Mouse (Mus musculus) mouse embryonic stem cell (cell line): ENCODE data around the gene Hipk3.

Experiments
- in situ Hi-C, 2 experiments: fragments of 300-500 bp; cut with MboI; formaldehyde crosslinking; loops; 1 replicate in 1 of 2; 3 replicates in 1 of 2; pipeline ENCODE4 v1.14.3; 2019 to 2020; ENCODE audit warnings: low sequenced_read_pairs in 2 of 2, low pct_unique_long_range_greater_than_20kb in 1 of 2, mixed read lengths in 1 of 2; ENCODE audit not compliant: unreplicated experiment in 1 of 2

Hipk3 gene

DNA sequence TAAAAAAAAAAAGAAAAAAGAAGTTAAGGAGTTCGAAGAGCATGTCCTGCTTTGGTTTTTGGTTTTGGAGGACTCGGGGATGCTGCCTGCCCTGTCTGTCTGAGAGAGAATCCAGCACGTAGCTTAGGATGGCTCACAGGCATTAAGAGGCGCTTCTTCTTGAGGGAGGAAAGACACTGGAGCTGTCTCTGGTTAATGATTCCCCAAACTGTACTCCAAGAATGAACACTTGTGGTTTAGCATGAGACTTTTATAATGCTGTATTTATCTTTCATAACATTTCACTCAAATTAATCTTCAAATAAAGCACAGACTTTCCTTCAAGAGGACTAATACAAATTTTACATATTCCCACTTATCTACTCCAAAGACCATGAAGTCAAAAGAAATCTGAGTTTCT is 15.2 kb downstream of the Hipk3 start:
- in situ Hi-C loops: no loop called here

DNA sequence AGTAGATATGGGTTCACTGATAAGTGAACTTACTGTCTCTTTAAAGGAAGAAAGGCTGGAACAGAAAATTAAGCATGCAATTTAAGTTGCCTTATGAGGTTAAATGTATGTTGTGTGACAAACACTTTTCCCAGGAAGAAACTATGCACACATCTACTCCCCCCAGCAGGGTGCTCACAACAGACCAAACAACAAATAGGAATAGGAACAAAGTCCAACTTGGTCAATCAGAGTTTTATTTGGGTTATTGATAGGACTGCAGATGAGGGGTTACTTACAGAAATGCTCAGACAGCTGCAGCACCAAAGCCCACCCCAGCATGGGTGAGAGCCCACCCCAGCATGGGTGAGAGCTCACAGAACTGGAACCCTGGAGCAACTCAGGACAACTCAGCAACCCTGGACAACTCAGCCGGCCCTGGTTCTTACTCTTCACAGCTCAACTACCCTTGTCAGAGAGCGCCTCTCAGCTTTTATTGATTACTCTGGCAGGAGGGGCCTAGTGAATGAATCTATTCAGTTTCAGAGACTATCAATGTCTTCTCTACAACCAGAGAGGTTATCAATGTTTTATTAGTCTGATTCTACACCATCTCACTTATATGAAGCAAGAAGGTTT is 16.7 kb downstream of the Hipk3 start:
- in situ Hi-C loops: no loop called here

GRCm38 (mm10) chr2:104472056-104472455 is 22.2 kb downstream of the Hipk3 start:
- in situ Hi-C loops: no loop called here

DNA sequence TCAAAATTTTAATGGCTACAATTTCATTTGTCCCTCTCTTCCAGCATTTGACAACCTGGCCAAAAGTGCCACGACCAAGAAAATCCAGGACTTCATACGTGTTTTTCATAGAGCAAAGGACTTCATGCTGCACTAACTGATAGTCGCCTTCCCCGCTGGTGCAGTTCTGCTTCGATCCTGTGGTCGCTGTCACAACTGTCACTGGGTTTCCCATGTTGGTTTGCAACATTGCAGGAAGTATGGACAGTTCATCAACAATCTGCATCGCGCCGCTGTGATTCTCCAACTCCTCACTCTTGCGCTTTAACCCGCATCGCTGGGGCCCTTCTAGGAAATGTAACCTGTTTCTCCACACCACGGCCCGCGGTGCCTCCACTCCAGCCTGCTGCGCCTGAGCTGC is 23.1 kb downstream of the Hipk3 start:
- in situ Hi-C loops: no loop called here

DNA sequence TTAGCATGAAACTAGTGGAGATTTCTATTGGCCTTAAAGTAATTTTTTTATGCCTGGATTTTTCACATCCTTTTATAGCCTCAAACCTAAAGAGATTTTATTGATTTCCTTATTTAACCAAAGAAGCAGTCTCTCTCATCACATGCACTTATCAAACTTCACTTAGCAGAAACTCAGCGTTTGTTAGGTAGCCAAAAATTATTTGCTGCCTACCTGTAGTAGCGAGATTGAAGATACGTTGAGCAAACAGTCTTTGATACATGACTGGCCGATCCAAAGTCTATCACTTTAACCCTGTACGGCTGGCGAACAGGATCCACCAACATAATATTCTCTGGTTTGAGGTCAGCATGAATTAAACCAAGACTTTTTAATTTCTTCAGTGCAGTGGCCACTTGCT is 23.7 kb downstream of the Hipk3 start:
- in situ Hi-C loops: no loop called here

DNA sequence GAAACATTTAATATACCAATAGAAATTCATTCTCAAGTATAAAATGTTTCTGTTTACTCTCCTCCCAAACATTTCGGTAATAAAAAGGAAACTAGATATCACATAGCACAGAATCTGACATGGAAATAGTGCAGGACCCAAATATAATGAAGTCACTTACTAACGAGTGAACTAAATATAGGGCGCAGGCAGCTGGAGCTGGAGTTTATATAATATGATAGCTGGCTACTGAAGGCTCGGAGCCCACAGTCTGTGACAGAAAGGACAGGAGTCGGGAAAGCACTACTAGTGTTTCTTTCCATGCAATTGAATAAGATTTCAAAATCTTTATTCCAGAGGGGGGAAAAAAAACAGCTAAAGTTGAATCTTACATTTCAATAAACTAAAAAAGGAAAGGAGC is 25.8 kb downstream of the Hipk3 start:
- in situ Hi-C loops: no loop called here

- in situ Hi-C loops: no loop called here
Measured at GRCm38 (mm10) chr2:104466908-104467616, 27.2 kb downstream of the Hipk3 start.

DNA sequence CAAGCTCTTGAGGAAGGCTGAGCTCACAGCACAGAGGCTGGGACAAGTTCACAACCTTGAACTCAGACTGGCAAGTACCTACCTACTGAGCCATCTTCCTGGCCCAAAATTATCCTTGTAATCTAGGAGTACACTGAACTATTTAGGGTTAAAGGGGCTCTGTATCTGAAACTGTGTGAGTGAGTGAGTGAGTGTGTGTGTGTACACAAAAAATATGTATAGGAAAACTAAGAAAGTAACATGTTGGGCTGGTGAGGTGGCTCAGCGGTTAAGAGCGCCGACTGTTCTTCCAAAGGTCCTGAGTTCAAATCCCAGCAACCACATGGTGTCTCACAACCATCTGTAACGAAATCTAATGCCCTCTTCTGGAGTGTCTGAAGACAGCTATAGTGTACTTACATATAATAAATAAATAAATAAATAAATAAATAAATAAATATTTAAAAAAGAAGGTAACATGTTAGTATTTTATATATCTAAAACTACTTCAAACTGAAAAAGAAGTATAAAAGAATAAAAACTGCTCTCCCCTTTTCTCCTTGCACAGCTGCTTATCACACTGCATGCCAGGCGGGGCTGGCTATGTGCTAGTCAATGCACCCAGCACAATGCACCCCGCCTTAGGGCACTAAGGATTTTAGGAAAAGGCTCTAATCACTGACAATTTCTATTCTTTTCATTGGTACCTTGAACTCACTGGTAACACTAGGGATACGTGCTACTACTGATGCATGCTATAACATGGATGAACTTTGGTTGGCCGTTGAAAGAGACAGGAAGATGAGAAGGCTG is 28.4 kb downstream of the Hipk3 start:
- in situ Hi-C loops: no loop called here

GRCm38 (mm10) chr2:104460021-104460420 is 34.2 kb downstream of the Hipk3 start:
- in situ Hi-C loops: no loop called here

DNA sequence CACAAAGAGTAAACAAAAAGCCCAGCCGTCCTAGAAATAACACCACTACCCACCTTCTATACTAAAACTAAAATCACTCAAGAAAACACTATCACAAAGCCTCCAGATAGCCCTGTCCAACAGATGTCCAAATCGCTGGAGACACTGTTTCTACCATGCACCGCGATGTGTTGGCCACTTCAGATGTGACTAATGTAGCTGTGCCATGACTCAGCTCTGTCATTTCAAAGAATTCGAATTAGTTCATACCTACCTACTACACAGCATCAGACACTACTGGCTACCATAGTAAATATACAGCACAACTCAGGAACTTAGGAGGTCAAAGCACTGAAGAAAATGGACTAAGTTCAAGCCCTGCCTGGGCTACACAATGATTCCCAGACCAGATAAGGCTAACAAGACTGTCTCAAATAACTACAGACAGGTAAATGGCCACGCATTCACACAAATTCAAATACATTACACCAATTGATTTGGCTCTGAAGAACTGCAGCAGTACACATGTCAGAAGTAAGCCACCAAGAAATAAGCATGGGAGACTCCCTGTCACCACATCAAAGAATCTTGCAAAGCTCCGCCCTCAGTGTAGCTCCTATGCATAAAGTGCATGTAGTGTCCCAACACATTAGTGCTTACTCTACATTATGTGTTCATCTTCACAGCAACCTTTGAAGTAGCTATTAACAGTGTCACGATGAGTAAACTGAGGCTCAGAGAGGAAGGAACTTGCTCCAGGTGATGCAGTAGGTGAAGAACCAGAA is 35.5 kb downstream of the Hipk3 start:
- in situ Hi-C loops: no loop called here

DNA sequence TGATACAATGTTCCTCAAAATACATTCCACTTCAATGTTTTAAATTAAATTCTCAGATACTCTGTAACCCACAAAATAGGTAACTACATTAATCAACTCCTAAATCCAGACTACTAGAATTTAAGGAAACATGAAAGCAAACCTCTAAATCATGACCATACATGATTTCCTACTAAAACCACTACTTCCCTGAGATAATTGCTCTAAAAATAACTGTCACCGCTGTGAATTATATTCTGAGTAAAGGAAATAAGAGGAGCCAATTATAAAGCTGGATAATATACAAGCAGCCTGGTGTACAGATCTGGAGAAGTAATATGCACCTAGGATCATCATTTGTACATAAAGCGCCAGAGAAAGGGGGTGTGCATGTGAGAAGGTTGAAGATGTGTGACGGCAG is 37.1 kb downstream of the Hipk3 start:
- in situ Hi-C loops: no loop called here

DNA sequence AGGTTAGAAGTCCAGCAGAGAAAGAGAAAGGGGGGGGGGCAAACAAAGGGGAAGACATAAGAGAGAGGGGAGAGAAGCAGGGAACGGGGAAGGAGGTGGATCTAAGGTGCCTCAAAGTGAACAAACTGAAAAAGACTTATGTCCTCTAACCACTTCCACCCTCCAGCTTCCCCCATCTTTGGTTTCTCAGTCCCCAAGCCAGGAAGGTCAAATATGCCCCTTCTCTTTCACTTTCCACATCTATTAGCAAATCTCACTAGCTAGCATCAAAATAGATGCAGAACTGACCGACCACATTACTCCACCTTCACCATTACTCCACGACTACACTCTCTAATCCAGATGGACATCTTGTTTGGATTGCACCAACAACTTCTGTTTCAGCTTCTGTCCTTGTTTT is 43.6 kb downstream of the Hipk3 start:
- in situ Hi-C loops: no loop called here

- in situ Hi-C loops: no loop called here
Measured at GRCm38 (mm10) chr2:104449191-104449590, 45.1 kb downstream of the Hipk3 start.

DNA sequence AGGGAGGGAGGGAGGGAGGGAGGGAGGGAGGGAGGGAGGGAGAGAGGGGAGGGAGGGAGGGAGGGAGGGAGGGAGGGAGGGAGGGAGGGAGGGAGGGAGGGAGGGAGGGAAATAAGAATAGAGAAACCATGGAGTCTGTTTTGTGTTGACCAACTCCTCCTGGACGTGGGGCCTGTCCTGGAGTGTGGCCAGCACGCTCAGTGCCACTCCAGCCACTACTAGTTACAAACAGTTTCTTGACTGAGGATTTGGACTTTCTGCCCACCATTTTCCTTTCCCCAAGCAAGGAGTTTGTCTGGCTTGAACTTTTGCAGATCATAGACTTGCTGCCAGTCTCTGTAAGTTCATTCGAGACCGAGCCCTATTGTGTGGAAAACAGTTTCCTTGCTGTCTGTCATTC is 46.0 kb downstream of the Hipk3 start:
- in situ Hi-C loops: no loop called here

GRCm38 (mm10) chr2:104446016-104446415 is 48.2 kb downstream of the Hipk3 start:
- in situ Hi-C loops: no loop called here

- in situ Hi-C loops: no loop called here
Measured at GRCm38 (mm10) chr2:104444776-104445175, 49.5 kb downstream of the Hipk3 start.

GRCm38 (mm10) chr2:104442341-104442740 is 51.9 kb downstream of the Hipk3 start:
- in situ Hi-C loops: no loop called here

DNA sequence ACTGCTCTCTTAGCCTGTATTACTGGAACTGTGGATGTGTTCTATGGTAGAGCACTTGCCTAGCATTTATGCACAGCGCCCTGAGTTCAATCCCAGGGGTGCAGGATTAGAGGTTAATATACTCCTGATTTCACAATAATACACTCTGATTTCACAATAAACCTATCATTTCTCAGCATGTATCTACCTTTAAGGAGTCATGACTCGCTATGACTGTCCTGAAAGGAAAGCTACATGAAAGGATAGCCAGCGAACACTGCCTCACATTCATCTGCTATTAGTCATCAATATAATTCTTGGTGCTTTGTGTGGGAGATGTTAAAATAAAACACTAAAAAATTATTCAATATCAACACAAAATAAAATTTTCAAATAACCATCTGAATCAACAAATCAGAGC is 58.0 kb downstream of the Hipk3 start:
- in situ Hi-C loops: no loop called here

GRCm38 (mm10) chr2:104431067-104431466 is 63.2 kb downstream of the Hipk3 start:
- in situ Hi-C loops: no loop called here
